Mouse (Mus musculus): ENCODE data around the gene Atp6v0c. TPM values are rescaled to one million over a fixed set of nuclear protein-coding genes. Genes with fewer than 3 reads are reported as not detected.

Gene Atp6v0c
- polyA plus RNA-seq, 1 experiment, result 948 TPM

GRCm38 (mm10) chr17:24174259-24174658, 4.8 kb upstream of the Atp6v0c start:
- H3K36me3 ChIP-seq (ENCODE audit: control insufficient read depth, insufficient read depth, low read length), result no peaks in the 10 kb centered on the region
- 88% methylated on average over 3 of the region's 3 CpGs for WGBS
- TF ChIP-seq POLR2A (IDR thresholded peaks at IDR 0.05; ENCODE audit: low read depth, low read length) (no peak), CTCF (IDR thresholded peaks at IDR 0.05; ENCODE audit: extremely low read depth, insufficient read length, insufficient replicate concordance, low read depth, low read length) (no peak)

GRCm38 (mm10) chr17:24173423-24173822, 3.9 kb upstream of the Atp6v0c start:
- peaks cover 6% of the 10 kb centered on the region; the same call in 1 of the 2 replicates for H3K4me1 ChIP-seq (ENCODE audit: control insufficient read depth, insufficient read depth, insufficient read length, low read length)
- WGBS, result 7% methylated on average over 3 of the region's 3 CpGs
- TF ChIP-seq CTCF (IDR thresholded peaks at IDR 0.05; ENCODE audit: extremely low read depth, insufficient read length, insufficient replicate concordance, low read depth, low read length) (peak; percentile 54; the same call in 1 of the 2 replicates), POLR2A (IDR thresholded peaks at IDR 0.05; ENCODE audit: low read depth, low read length) (no peak)

More at GRCm38 (mm10) chr17:24174259-24174658, 4.8 kb upstream of the Atp6v0c start:
- peaks cover 6% of the 10 kb centered on the region; the same call in 1 of the 2 replicates for H3K4me1 ChIP-seq (ENCODE audit: control insufficient read depth, insufficient read depth, insufficient read length, low read length)
- H3K27me3 ChIP-seq (ENCODE audit: control insufficient read depth, insufficient read depth, low read length), result no peaks in the 10 kb centered on the region
- no peak overlapping the region for H3K27ac ChIP-seq (ENCODE audit: insufficient read depth, low read depth, low read length)
- no peak overlapping the region for H3K4me3 ChIP-seq (ENCODE audit: low read depth, low read length)

GRCm38 (mm10) chr17:24171738-24172137, 2.2 kb upstream of the Atp6v0c start:
- Histone ChIP-seq H3K27ac (ENCODE audit: insufficient read depth, low read depth, low read length) (no peak overlapping the region), H3K4me3 (ENCODE audit: low read depth, low read length) (no peak overlapping the region), H3K36me3 (ENCODE audit: control insufficient read depth, insufficient read depth, low read length) (peaks cover 7% of the 10 kb centered on the region), H3K4me1 (ENCODE audit: control insufficient read depth, insufficient read depth, insufficient read length, low read length) (peaks cover 11% of the 10 kb centered on the region), H3K27me3 (ENCODE audit: control insufficient read depth, insufficient read depth, low read length) (no peaks in the 10 kb centered on the region)
- TF ChIP-seq CTCF (IDR thresholded peaks at IDR 0.05; ENCODE audit: extremely low read depth, insufficient read length, insufficient replicate concordance, low read depth, low read length) (no peak), POLR2A (IDR thresholded peaks at IDR 0.05; ENCODE audit: low read depth, low read length) (no peak)
- WGBS, result 81% methylated on average over 4 of the region's 4 CpGs

More at GRCm38 (mm10) chr17:24173423-24173822, 3.9 kb upstream of the Atp6v0c start:
- H3K36me3 ChIP-seq (ENCODE audit: control insufficient read depth, insufficient read depth, low read length), result no peaks in the 10 kb centered on the region
- no peak overlapping the region for H3K27ac ChIP-seq (ENCODE audit: insufficient read depth, low read depth, low read length)
- no peaks in the 10 kb centered on the region for H3K27me3 ChIP-seq (ENCODE audit: control insufficient read depth, insufficient read depth, low read length)
- H3K4me3 ChIP-seq (ENCODE audit: low read depth, low read length), result no peak overlapping the region

- Histone ChIP-seq H3K4me3 (ENCODE audit: low read depth, low read length) (no peak overlapping the region), H3K4me1 (ENCODE audit: control insufficient read depth, insufficient read depth, insufficient read length, low read length) (peaks cover 11% of the 10 kb centered on the region), H3K27me3 (ENCODE audit: control insufficient read depth, insufficient read depth, low read length) (no peaks in the 10 kb centered on the region), H3K27ac (ENCODE audit: insufficient read depth, low read depth, low read length) (0 out of 2 replicates have a peak overlapping the region, but pooled peaks have one; percentile 4), H3K36me3 (ENCODE audit: control insufficient read depth, insufficient read depth, low read length) (peaks cover 10% of the 10 kb centered on the region)
- TF ChIP-seq CTCF (IDR thresholded peaks at IDR 0.05; ENCODE audit: extremely low read depth, insufficient read length, insufficient replicate concordance, low read depth, low read length) (no peak), POLR2A (IDR thresholded peaks at IDR 0.05; ENCODE audit: low read depth, low read length) (no peak)
- 77% methylated on average over 5 of the region's 5 CpGs for WGBS
Observed at GRCm38 (mm10) chr17:24170729-24171128, 1.2 kb upstream of the Atp6v0c start.

DNA sequence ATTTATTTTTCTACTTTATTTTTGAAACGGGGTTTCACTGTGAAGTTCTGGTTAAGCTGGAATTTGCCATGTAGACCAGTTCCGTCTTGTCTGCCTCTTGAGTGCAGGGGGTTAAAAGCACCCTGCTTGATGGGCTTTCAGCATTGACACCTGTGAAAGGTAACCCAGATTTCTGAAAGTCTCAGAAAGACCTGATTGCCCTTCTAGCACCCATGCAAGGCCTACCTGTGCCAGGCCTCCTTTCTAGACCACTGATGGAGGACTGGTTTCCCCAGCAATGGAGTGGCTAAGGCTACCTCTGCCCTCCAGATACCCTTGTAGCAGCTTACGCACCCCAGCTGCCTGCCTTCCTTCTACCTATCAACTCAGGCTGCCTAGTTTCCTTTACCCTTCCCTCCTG, 623 bp upstream of the Atp6v0c start:
- Histone ChIP-seq H3K4me3 (ENCODE audit: low read depth, low read length) (peak overlapping the region; percentile 86; the same call in 1 of the 2 replicates), H3K36me3 (ENCODE audit: control insufficient read depth, insufficient read depth, low read length) (peaks cover 13% of the 10 kb centered on the region), H3K27me3 (ENCODE audit: control insufficient read depth, insufficient read depth, low read length) (no peaks in the 10 kb centered on the region), H3K27ac (ENCODE audit: insufficient read depth, low read depth, low read length) (no peak overlapping the region), H3K4me1 (ENCODE audit: control insufficient read depth, insufficient read depth, insufficient read length, low read length) (peaks cover 11% of the 10 kb centered on the region)
- WGBS, result 57% methylated on average over 3 of the region's 3 CpGs
- no peak for TF ChIP-seq POLR2A (IDR thresholded peaks at IDR 0.05; ENCODE audit: low read depth, low read length)
- no peak for TF ChIP-seq CTCF (IDR thresholded peaks at IDR 0.05; ENCODE audit: extremely low read depth, insufficient read length, insufficient replicate concordance, low read depth, low read length)

DNA sequence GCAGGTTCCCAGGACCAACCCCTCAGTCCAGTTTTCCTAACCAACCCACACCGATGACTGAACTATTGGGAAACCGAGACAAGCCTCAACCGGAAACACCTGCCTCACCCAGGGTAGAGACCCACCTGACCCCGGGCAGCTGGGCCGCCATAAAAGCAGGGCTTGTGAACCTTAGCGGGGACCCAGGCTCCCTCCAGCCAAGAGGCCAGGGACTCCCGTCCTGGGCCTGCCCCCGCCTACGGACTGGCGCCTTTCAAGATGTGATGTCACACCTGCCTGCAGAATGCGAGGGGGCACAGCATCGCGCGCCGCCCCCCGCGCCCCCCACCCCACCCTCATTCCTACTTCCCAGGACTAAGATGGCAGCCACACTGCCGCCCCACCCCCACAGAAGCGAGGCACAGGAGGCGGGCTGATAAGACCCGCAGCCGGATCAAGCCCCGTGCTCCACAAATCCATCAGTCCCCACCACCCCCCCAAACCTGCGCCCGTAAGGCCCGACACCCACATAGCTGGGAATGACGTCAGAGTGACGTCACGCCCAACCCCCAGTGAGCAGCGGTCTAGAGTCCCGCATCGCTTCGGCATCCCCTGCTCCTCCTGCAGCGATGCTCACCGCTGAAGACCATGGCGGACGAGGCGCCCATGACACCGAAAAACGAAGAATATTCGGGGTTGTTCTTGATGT, 768 bp downstream of the Atp6v0c start:
- peak overlapping the region; percentile 86 for H3K4me3 ChIP-seq (ENCODE audit: low read depth, low read length)
- TF ChIP-seq POLR2A (IDR thresholded peaks at IDR 0.05; ENCODE audit: low read depth, low read length) (no peak), CTCF (IDR thresholded peaks at IDR 0.05; ENCODE audit: extremely low read depth, insufficient read length, insufficient replicate concordance, low read depth, low read length) (no peak)
- H3K27ac ChIP-seq (ENCODE audit: insufficient read depth, low read depth, low read length), result peak overlapping the region; percentile 99
- H3K4me1 ChIP-seq (ENCODE audit: control insufficient read depth, insufficient read depth, insufficient read length, low read length), result peaks cover 11% of the 10 kb centered on the region
- no peaks in the 10 kb centered on the region for H3K27me3 ChIP-seq (ENCODE audit: control insufficient read depth, insufficient read depth, low read length)
- under 1% methylated on average over 41 of the region's 41 CpGs for WGBS
- H3K36me3 ChIP-seq (ENCODE audit: control insufficient read depth, insufficient read depth, low read length), result peaks cover 13% of the 10 kb centered on the region

GRCm38 (mm10) chr17:24167891-24168505, 1.5 kb downstream of the Atp6v0c start:
- H3K27me3 ChIP-seq (ENCODE audit: control insufficient read depth, insufficient read depth, low read length), result no peaks in the 10 kb centered on the region
- TF ChIP-seq CTCF (IDR thresholded peaks at IDR 0.05; ENCODE audit: extremely low read depth, insufficient read length, insufficient replicate concordance, low read depth, low read length) (no peak), POLR2A (IDR thresholded peaks at IDR 0.05; ENCODE audit: low read depth, low read length) (no peak)
- peak overlapping the region; percentile 86 for H3K4me3 ChIP-seq (ENCODE audit: low read depth, low read length)
- 22% methylated on average over 7 of the region's 7 CpGs for WGBS
- H3K27ac ChIP-seq (ENCODE audit: insufficient read depth, low read depth, low read length), result peak overlapping the region; percentile 48
- peaks cover 11% of the 10 kb centered on the region for H3K4me1 ChIP-seq (ENCODE audit: control insufficient read depth, insufficient read depth, insufficient read length, low read length)
- H3K36me3 ChIP-seq (ENCODE audit: control insufficient read depth, insufficient read depth, low read length), result peaks cover 13% of the 10 kb centered on the region
